Mouse (Mus musculus): ENCODE data around the gene Psd. TPM values are rescaled to one million over a fixed set of nuclear protein-coding genes. Genes with fewer than 3 reads are reported as not detected.

The Psd gene
- total RNA-seq, 2 experiments from 2014 or later: 701 to 730 TPM

DNA sequence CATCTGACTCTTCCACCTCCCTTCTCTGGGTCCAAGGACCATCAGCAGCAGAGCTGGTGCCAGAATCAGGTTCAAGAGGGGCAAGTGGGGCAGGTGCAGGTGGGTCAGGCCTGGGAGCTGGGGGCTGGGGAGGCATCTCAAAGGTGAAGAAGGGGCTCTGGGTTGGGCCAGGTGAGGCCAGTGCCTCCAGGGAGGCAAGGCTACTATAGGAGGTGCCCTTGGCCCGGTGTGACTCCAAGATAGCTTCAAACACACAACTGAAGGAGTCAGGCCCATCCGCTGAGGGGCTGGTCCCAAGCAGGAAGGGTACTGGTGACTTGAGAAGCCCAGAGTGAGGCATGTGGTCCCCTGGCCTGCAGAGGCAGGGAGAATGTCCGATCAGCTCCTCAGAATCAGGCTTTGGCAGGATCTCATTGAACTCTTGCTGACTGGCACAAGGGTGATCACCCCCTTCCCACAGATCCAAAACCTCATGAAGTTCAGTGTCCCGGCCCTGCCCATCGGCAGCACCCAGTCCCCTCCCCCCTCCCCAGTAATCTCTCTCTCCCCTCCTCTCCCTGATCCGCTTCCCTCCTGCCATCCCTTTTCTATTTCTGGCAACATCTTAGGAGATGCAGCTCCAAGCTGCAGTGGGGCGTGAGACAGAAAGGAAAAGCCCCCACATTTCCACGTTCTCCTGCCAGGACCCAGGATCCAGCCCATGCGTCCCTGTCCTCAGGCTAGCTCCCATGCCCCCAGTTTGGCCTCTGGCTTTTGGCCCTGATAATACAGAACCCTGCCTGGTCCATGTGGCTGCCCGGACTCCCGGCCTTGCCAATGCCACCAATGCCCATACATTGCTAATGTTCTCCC, 4.6 kb downstream of the Psd start:
- no peak for DNase-seq (ENCODE audit: low spot score in 2 of 2)

DNA sequence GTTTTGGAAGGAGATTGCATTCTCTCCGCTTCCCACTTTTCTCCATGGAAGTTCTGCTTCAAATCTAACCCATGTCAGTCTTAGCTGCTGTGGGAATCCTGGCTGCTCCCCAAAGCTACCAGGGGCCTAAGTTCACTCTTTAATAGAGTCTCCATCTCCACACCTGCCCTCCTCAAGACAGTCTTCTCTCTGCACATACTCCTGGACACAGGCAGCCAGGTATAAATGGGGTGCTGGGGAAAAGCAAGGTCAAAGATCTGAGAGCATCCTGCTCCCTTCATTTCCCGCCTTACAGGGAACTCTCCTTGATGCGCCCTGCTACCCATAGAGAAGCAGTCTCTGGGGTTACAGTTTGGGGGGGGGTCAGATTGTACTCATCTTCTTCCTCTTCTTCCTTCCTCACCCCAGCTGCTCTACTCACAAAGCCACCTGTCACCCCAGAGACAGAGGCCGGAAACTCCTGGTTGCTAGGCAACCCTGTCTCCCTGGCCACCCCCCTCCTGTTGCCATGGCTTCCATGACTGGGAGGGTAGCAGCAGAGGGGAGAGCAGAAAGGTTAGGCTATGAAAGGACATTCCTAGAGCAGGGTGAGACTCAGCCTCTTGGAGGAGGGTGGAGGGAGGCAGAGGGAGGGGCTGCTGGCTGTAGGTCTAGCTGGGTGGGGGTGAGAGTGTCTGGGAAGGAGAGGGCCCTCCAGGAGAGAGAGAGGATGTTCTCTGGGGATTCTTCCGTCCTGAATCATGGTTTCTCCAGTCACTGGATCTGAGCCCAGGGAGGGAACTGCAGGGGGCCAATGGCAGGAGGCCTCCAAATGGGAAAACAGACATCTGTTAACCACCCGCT, 5.6 kb downstream of the Psd start:
- DNase-seq (ENCODE audit: low spot score in 2 of 2): peak in 1 of 2 experiments; percentile 63

GRCm38 (mm10) chr19:46320076-46320785, 6.7 kb downstream of the Psd start:
- DNase-seq (ENCODE audit: low spot score in 2 of 2): no peak

DNA sequence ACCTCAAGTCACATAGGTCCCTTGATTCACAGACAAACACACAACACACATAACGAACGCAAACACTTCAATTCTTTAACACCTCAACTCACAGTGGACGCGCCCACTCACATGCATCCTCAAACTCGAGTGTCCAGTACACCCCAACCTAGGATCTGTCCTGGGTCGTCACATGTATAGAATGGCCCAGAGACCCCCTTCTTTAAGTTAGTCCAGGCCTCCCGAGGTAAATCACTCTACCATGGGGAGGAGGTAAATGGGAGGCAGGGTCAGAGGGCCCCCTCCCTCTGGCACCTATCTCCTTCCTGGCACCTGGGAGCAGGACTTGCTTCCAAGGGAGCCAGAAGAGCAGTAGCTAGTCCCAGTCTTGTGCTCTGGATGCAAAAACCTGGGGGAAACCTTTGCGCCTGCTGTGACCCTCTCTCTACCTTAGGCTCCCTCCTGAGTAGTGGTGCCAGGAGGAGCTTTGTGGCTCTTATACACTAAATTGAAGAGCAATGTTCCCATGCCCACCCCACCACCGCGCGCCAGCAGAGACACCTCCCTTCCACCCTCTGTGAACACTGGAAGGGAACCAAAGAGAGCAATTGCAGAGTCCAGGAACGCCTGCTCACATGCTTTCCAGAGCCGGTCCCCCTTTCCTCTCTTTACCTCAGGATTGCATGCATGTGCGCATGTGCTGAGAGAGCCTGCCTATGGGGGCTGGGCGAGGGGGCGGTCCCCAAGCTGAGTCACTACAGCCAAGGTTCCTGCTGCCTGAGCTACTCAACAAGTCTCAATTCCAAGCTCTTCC, 8.2 kb downstream of the Psd start:
- peak in 1 of 2 experiments; percentile 93 for DNase-seq (ENCODE audit: low spot score in 2 of 2)

GRCm38 (mm10) chr19:46318031-46318471, 8.9 kb downstream of the Psd start:
- peak in 1 of 2 experiments; percentile 70 for DNase-seq (ENCODE audit: low spot score in 2 of 2)

DNA sequence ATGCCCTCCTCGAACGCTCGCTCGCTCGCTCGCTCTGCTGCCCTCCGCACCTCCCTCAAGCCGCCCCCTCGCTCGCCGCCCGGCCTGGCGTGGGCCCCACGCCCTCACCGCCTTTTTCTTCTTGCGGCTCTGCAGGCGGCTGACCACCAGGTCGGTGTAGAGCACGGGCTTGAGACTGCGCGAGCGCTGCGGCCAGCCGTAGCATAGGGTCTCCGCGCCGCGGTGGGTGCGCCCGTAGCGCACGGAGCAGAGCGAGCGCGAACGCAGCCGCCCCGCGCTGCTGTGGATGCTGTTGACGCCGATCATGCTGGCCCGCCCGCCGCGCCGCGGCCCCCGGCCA, 9.4 kb downstream of the Psd start:
- peak in 1 of 2 experiments; percentile 20 for DNase-seq (ENCODE audit: low spot score in 2 of 2)

GRCm38 (mm10) chr19:46316846-46317545, 10.0 kb downstream of the Psd start:
- peak in 1 of 2 experiments; percentile 84 for DNase-seq (ENCODE audit: low spot score in 2 of 2)

GRCm38 (mm10) chr19:46315752-46316610, 11.0 kb downstream of the Psd start:
- DNase-seq (ENCODE audit: low spot score in 2 of 2): peak in 1 of 2 experiments; percentile 22

GRCm38 (mm10) chr19:46314872-46315742, 11.8 kb downstream of the Psd start:
- peak in 1 of 2 experiments; percentile 0 for DNase-seq (ENCODE audit: low spot score in 2 of 2)

- DNase-seq (ENCODE audit: low spot score in 2 of 2): no peak
Observed at GRCm38 (mm10) chr19:46314151-46314601, 12.8 kb downstream of the Psd start.

DNA sequence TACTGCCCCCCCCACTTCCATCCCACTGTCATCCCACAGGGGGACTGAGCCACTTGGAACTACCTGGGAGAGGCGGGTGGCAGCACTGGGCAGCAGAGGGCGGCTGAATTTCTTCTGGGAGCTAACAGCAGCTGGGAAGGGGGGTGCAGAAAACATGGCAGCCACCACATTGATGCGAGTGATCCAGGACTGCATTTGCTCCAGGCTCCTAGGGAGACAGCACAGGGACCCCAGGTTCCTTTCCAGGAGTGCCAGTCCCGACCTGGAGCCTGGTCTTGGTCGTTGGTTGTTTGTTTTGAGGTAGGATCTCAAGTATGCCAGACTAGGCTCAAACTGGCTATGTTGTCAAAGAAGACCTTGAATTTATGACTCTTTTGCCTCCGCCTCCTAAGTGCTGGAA, 13.4 kb downstream of the Psd start:
- DNase-seq (ENCODE audit: low spot score in 2 of 2): no peak

DNA sequence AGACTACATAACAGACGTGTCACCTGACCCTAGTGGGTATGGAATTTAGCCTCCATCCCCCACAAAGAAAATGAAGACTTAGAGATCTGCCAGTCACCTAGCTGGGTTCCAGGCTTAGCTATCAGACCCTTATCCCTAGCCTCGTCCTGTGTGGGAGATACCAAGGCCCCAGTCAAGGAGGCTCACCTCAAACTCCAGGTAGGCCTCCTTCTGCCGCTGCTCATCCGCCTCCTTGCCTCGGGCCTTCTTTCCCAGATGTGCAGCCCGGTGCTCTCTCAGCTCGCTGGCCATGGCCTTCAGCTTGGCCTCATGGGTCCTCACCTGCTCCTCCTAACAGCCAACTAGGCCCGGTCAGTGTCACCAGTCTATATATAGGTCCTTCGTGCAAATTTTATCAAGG, 13.8 kb downstream of the Psd start:
- DNase-seq (ENCODE audit: low spot score in 2 of 2): no peak

GRCm38 (mm10) chr19:46312566-46312965, 14.4 kb downstream of the Psd start:
- DNase-seq (ENCODE audit: low spot score in 2 of 2): no peak

- DNase-seq (ENCODE audit: low spot score in 2 of 2): no peak
Observed at GRCm38 (mm10) chr19:46311341-46311740, 15.6 kb downstream of the Psd start.

GRCm38 (mm10) chr19:46310312-46310865, 16.6 kb downstream of the Psd start:
- DNase-seq (ENCODE audit: low spot score in 2 of 2): no peak

- DNase-seq (ENCODE audit: low spot score in 2 of 2): no peak
Observed at GRCm38 (mm10) chr19:46309651-46310305, 17.2 kb downstream of the Psd start.
